Mouse (Mus musculus): ENCODE data around the gene Megf9.

Megf9 gene

GRCm38 (mm10) chr4:70531021-70531420 is 3.8 kb downstream of the Megf9 start:
- in situ Hi-C loops (cut with MboI, MseI): loop anchor here (10.0 to 25.0 kb wide), 2 partner anchors 116 to 756 kb away; partner anchors contain the start of gene Cdk5rap2

GRCm38 (mm10) chr4:70528622-70529021 is 6.2 kb downstream of the Megf9 start:
- in situ Hi-C loops (cut with MboI, MseI): loop anchor here (25.0 kb wide), 1 partner anchor 759 kb away; no protein-coding TSS in a partner anchor

- in situ Hi-C loops (cut with MboI, MseI): no loop called here
These were observed 11.4 kb downstream of the Megf9 start for GRCm38 (mm10) chr4:70523346-70523745.

- in situ Hi-C loops (cut with MboI, MseI): no loop called here
These were observed 13.1 kb downstream of the Megf9 start for GRCm38 (mm10) chr4:70521506-70522292.

- in situ Hi-C loops (cut with MboI, MseI): no loop called here
These were observed 17.1 kb downstream of the Megf9 start for GRCm38 (mm10) chr4:70517646-70518045.

GRCm38 (mm10) chr4:70516289-70516688 is 18.5 kb downstream of the Megf9 start:
- in situ Hi-C loops (cut with MboI, MseI): no loop called here

- in situ Hi-C loops (cut with MboI, MseI): no loop called here
These were observed 19.3 kb downstream of the Megf9 start for GRCm38 (mm10) chr4:70515514-70515913.

GRCm38 (mm10) chr4:70509987-70510386 is 24.8 kb downstream of the Megf9 start:
- in situ Hi-C loops (cut with MboI, MseI): no loop called here

GRCm38 (mm10) chr4:70509565-70509964 is 25.2 kb downstream of the Megf9 start:
- in situ Hi-C loops (cut with MboI, MseI): no loop called here

GRCm38 (mm10) chr4:70508207-70508606 is 26.6 kb downstream of the Megf9 start:
- in situ Hi-C loops (cut with MboI, MseI): no loop called here

- in situ Hi-C loops (cut with MboI, MseI): no loop called here
These were observed 28.8 kb downstream of the Megf9 start for GRCm38 (mm10) chr4:70505951-70506350.

GRCm38 (mm10) chr4:70503827-70504226 is 31.0 kb downstream of the Megf9 start:
- in situ Hi-C loops (cut with MboI, MseI): no loop called here

GRCm38 (mm10) chr4:70499285-70499684 is 35.5 kb downstream of the Megf9 start:
- in situ Hi-C loops (cut with MboI, MseI): loop anchor here (10.0 kb wide), 1 partner anchor 464 kb away; no protein-coding TSS in a partner anchor

GRCm38 (mm10) chr4:70496978-70497377 is 37.8 kb downstream of the Megf9 start:
- in situ Hi-C loops (cut with MboI, MseI): loop anchor here (10.0 kb wide), 1 partner anchor 462 kb away; no protein-coding TSS in a partner anchor

GRCm38 (mm10) chr4:70489792-70490191 is 45.0 kb downstream of the Megf9 start:
- in situ Hi-C loops (cut with MboI, MseI): loop anchor here (10.0 kb wide), 1 partner anchor 455 kb away; no protein-coding TSS in a partner anchor

- in situ Hi-C loops (cut with MboI, MseI): no loop called here
These were observed 46.4 kb downstream of the Megf9 start for GRCm38 (mm10) chr4:70488415-70488814.

GRCm38 (mm10) chr4:70484134-70484533 is 50.7 kb downstream of the Megf9 start:
- in situ Hi-C loops (cut with MboI, MseI): no loop called here

- in situ Hi-C loops (cut with MboI, MseI): no loop called here
These were observed 52.9 kb downstream of the Megf9 start for GRCm38 (mm10) chr4:70481931-70482330.

- in situ Hi-C loops (cut with MboI, MseI): no loop called here
These were observed 63.4 kb downstream of the Megf9 start for GRCm38 (mm10) chr4:70471398-70471797.

- in situ Hi-C loops (cut with MboI, MseI): no loop called here
These were observed 68.7 kb downstream of the Megf9 start for GRCm38 (mm10) chr4:70465921-70466689.

GRCm38 (mm10) chr4:70463302-70463701 is 71.5 kb downstream of the Megf9 start:
- in situ Hi-C loops (cut with MboI, MseI): no loop called here

- in situ Hi-C loops (cut with MboI, MseI): no loop called here
These were observed 73.4 kb downstream of the Megf9 start for GRCm38 (mm10) chr4:70461416-70461815.

Data from T-helper 1 cell (primary cell).